Mouse (Mus musculus) small intestine, adult 2 months (tissue): ENCODE results near the gene Micu1.

ENCODE experiments used
- CTCF ChIP-seq: fragments of 200-500 bp; IDR thresholded peaks from 2 replicates; pipeline ENCODE4 v1.5.1; 2012; ENCODE audit warnings: low read depth, mild to moderate bottlenecking, control low read depth, inconsistent platforms, low read length, moderate library complexity, mixed read lengths; ENCODE audit not compliant: insufficient replicate concordance, insufficient read length; ENCODE audit errors: extremely low read depth
- POLR2A ChIP-seq: fragments of 200-500 bp; IDR thresholded peaks from 2 replicates; pipeline ENCODE4 v1.6.1; 2012; ENCODE audit warnings: low read depth, mild to moderate bottlenecking, control low read depth, inconsistent platforms, low read length, moderate library complexity

DNA sequence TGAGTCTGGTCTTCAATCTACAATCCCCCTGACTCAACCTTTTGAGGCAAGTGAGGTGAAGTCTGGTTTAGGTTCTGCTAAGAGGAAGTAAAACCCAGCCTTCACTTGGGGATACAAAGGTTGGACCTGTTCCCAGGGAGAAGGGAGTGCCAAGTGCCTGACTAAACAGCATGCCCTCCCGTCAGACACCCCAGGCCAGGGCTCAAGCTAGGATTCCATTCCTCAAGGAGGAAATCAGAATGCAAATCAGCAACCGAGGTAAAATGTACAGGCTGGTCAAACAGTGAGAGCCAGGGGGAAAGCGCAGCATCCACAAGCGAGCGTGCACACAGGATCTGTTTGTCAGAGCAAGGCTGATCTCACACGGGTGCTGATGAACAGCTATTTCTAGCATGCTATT is 34.9 kb upstream of the Micu1 start:
- no peak for TF ChIP-seq CTCF
- no peak for TF ChIP-seq POLR2A
